Mouse (Mus musculus): Measurements from ENCODE around the gene Xntrpc. TPM values are rescaled to one million over a fixed set of nuclear protein-coding genes. Genes with fewer than 3 reads are reported as not detected.
A peak's percentile ranks its signal among the peaks of the same experiment; 100 is the strongest.
"Not testable (repeated sequence)": the region's sequence is repeated elsewhere in the genome, so short reads cannot be mapped to it uniquely, and the experiment has no call there.

The Xntrpc gene
- total RNA-seq (2014; rRNA removed) (2.1 and 2.2 TPM in 2 replicates), polyA plus RNA-seq (2015; fragmentation: Nextera tagmentation; extraction: Ambion mirVana) (0.22 and 0.60 TPM in 2 replicates)

- peak within 1 kb of the TSS; percentile 63 for H3K4me2 ChIP-seq (ENCODE audit: low read depth, low read length, poor library complexity, severe bottlenecking)
- no peaks in the 10 kb centered on the region for H3K9me3 ChIP-seq (ENCODE audit: low read length)
- under 1% methylated on average over 56 of the region's 56 CpGs for WGBS
- H3K4me3 ChIP-seq (ENCODE audit: low read depth, low read length), result peak within 1 kb of the TSS; percentile 64
- H3K27ac ChIP-seq (ENCODE audit: low read depth, low read length), result peak within 1 kb of the TSS; percentile 83
- ATAC-seq (ENCODE audit: low FRiP score) (peak; percentile 99), DNase-seq (ENCODE audit: low spot score) (peak; percentile 95)
- peak within 1 kb of the TSS; percentile 77 for H3K9ac ChIP-seq (replicated peaks; ENCODE audit: low read length, poor library complexity, severe bottlenecking)
- no peaks in the 10 kb centered on the region for H3K27me3 ChIP-seq (ENCODE audit: insufficient read depth, low read length)
- TF ChIP-seq CTCF (IDR thresholded peaks at IDR 0.05), result no peak
- H3K4me1 ChIP-seq (ENCODE audit: insufficient read depth, low read length), result peaks cover 8% of the 10 kb centered on the region; the same call in 1 of the 2 replicates
- no peaks in the 10 kb centered on the region for H3K36me3 ChIP-seq (ENCODE audit: insufficient read depth, low read length)
Observed at GRCm38 (mm10) chr7:102065046-102065891, at the start of gene Xntrpc, which contains the start of the genes Rnf121 and Xndc1. Gene Xntrpc, plus strand, starts transcription at chr7:102065713. Gene Rnf121, minus strand, starts transcription at chr7:102065469. Gene Xndc1, plus strand, starts transcription at chr7:102065511.

GRCm38 (mm10) chr7:102016936-102017335 lies 48.6 kb upstream of the Xntrpc start:
- Histone ChIP-seq H3K4me1 (ENCODE audit: insufficient read depth, low read length) (no peaks in the 10 kb centered on the region), H3K36me3 (ENCODE audit: insufficient read depth, low read length) (peaks cover 61% of the 10 kb centered on the region), H3K9ac (replicated peaks; ENCODE audit: low read length, poor library complexity, severe bottlenecking) (no peak overlapping the region), H3K27ac (ENCODE audit: low read depth, low read length) (no peak overlapping the region), H3K4me3 (ENCODE audit: low read depth, low read length) (no peak overlapping the region), H3K27me3 (ENCODE audit: insufficient read depth, low read length) (no peaks in the 10 kb centered on the region), H3K9me3 (ENCODE audit: low read length) (no peaks in the 10 kb centered on the region), H3K4me2 (ENCODE audit: low read depth, low read length, poor library complexity, severe bottlenecking) (no peak overlapping the region)
- WGBS, result 90% methylated on average over 4 of the region's 4 CpGs
- no peak for DNase-seq (ENCODE audit: low spot score)
- no peak for ATAC-seq (ENCODE audit: low FRiP score)
- TF ChIP-seq CTCF (IDR thresholded peaks at IDR 0.05), result no peak

- Histone ChIP-seq H3K27ac (ENCODE audit: low read depth, low read length) (no peak overlapping the region), H3K4me2 (ENCODE audit: low read depth, low read length, poor library complexity, severe bottlenecking) (no peak overlapping the region), H3K4me3 (ENCODE audit: low read depth, low read length) (no peak overlapping the region), H3K9ac (replicated peaks; ENCODE audit: low read length, poor library complexity, severe bottlenecking) (no peak overlapping the region), H3K27me3 (ENCODE audit: insufficient read depth, low read length) (no peaks in the 10 kb centered on the region), H3K36me3 (ENCODE audit: insufficient read depth, low read length) (peaks cover 58% of the 10 kb centered on the region), H3K4me1 (ENCODE audit: insufficient read depth, low read length) (no peaks in the 10 kb centered on the region), H3K9me3 (ENCODE audit: low read length) (no peaks in the 10 kb centered on the region)
- DNase-seq (ENCODE audit: low spot score), result no peak
- no peak for TF ChIP-seq CTCF (IDR thresholded peaks at IDR 0.05)
- WGBS, result 88% methylated on average over 5 of the region's 5 CpGs
- ATAC-seq (ENCODE audit: low FRiP score), result no peak
Observed at GRCm38 (mm10) chr7:102017452-102017851, 48.1 kb upstream of the Xntrpc start.

- DNase-seq (ENCODE audit: low spot score) (no peak), ATAC-seq (ENCODE audit: low FRiP score) (no peak)
- peaks cover 58% of the 10 kb centered on the region for H3K36me3 ChIP-seq (ENCODE audit: insufficient read depth, low read length)
- H3K4me2 ChIP-seq (ENCODE audit: low read depth, low read length, poor library complexity, severe bottlenecking), result no peak overlapping the region
- TF ChIP-seq CTCF (IDR thresholded peaks at IDR 0.05), result no peak
- 80% methylated on average over 7 of the region's 7 CpGs for WGBS
- no peak overlapping the region for H3K27ac ChIP-seq (ENCODE audit: low read depth, low read length)
- no peak overlapping the region for H3K9ac ChIP-seq (replicated peaks; ENCODE audit: low read length, poor library complexity, severe bottlenecking)
- no peaks in the 10 kb centered on the region for H3K4me1 ChIP-seq (ENCODE audit: insufficient read depth, low read length)
- H3K27me3 ChIP-seq (ENCODE audit: insufficient read depth, low read length), result no peaks in the 10 kb centered on the region
- no peaks in the 10 kb centered on the region for H3K9me3 ChIP-seq (ENCODE audit: low read length)
- H3K4me3 ChIP-seq (ENCODE audit: low read depth, low read length), result no peak overlapping the region
Observed at GRCm38 (mm10) chr7:102018034-102018433, 47.5 kb upstream of the Xntrpc start.

GRCm38 (mm10) chr7:102018590-102018989 lies 46.9 kb upstream of the Xntrpc start, which contains the start of gene Il18bp:
Gene Il18bp, minus strand, starts transcription at chr7:102018690.
- Histone ChIP-seq H3K27me3 (ENCODE audit: insufficient read depth, low read length) (no peaks in the 10 kb centered on the region), H3K27ac (ENCODE audit: low read depth, low read length) (no peak within 1 kb of the TSS), H3K9ac (replicated peaks; ENCODE audit: low read length, poor library complexity, severe bottlenecking) (no peak within 1 kb of the TSS), H3K4me3 (ENCODE audit: low read depth, low read length) (no peak within 1 kb of the TSS), H3K4me2 (ENCODE audit: low read depth, low read length, poor library complexity, severe bottlenecking) (no peak within 1 kb of the TSS), H3K4me1 (ENCODE audit: insufficient read depth, low read length) (no peaks in the 10 kb centered on the region), H3K36me3 (ENCODE audit: insufficient read depth, low read length) (peaks cover 58% of the 10 kb centered on the region), H3K9me3 (ENCODE audit: low read length) (no peaks in the 10 kb centered on the region)
- no peak for DNase-seq (ENCODE audit: low spot score)
- no peak for ATAC-seq (ENCODE audit: low FRiP score)
- TF ChIP-seq CTCF (IDR thresholded peaks at IDR 0.05), result no peak
- WGBS, result 89% methylated on average over 3 of the region's 3 CpGs

GRCm38 (mm10) chr7:102019362-102019761 lies 46.2 kb upstream of the Xntrpc start:
- Histone ChIP-seq H3K9ac (replicated peaks; ENCODE audit: low read length, poor library complexity, severe bottlenecking) (no peak overlapping the region), H3K36me3 (ENCODE audit: insufficient read depth, low read length) (peaks cover 56% of the 10 kb centered on the region), H3K4me2 (ENCODE audit: low read depth, low read length, poor library complexity, severe bottlenecking) (no peak overlapping the region), H3K9me3 (ENCODE audit: low read length) (no peaks in the 10 kb centered on the region), H3K4me3 (ENCODE audit: low read depth, low read length) (no peak overlapping the region), H3K27ac (ENCODE audit: low read depth, low read length) (no peak overlapping the region), H3K27me3 (ENCODE audit: insufficient read depth, low read length) (no peaks in the 10 kb centered on the region), H3K4me1 (ENCODE audit: insufficient read depth, low read length) (no peaks in the 10 kb centered on the region)
- 82% methylated on average over 3 of the region's 3 CpGs for WGBS
- no peak for TF ChIP-seq CTCF (IDR thresholded peaks at IDR 0.05)
- DNase-seq (ENCODE audit: low spot score) (no peak), ATAC-seq (ENCODE audit: low FRiP score) (no peak)

GRCm38 (mm10) chr7:102020934-102021333 lies 44.6 kb upstream of the Xntrpc start:
- peaks cover 49% of the 10 kb centered on the region for H3K36me3 ChIP-seq (ENCODE audit: insufficient read depth, low read length)
- 83% methylated on average over 2 of the region's 2 CpGs for WGBS
- not testable (repeated sequence) for H3K27me3 ChIP-seq (ENCODE audit: insufficient read depth, low read length); ATAC-seq (ENCODE audit: low FRiP score); H3K4me3 ChIP-seq (ENCODE audit: low read depth, low read length); DNase-seq (ENCODE audit: low spot score); H3K4me2 ChIP-seq (ENCODE audit: low read depth, low read length, poor library complexity, severe bottlenecking); H3K9ac ChIP-seq (replicated peaks; ENCODE audit: low read length, poor library complexity, severe bottlenecking); H3K9me3 ChIP-seq (ENCODE audit: low read length); H3K27ac ChIP-seq (ENCODE audit: low read depth, low read length); H3K4me1 ChIP-seq (ENCODE audit: insufficient read depth, low read length)
